Mouse (Mus musculus) bone marrow macrophage, adult 2 months (primary cell): ENCODE measurements around the gene Tmem156. TPM values are rescaled to one million over a fixed set of nuclear protein-coding genes. Genes with fewer than 3 reads are reported as not detected.
A peak's percentile ranks its signal among the peaks of the same experiment; 100 is the strongest.
"Not testable (repeated sequence)": the region's sequence is repeated elsewhere in the genome, so short reads cannot be mapped to it uniquely, and the experiment has no call there.

Experiments used
- H3K27ac ChIP-seq: 2 replicates; pipeline ENCODE4 v1.5.1; 2012; ENCODE audit warnings: low read depth, low read length; ENCODE audit not compliant: insufficient read depth
- H3K4me1 ChIP-seq: 2 replicates; pipeline ENCODE4 v1.6.1; 2012; ENCODE audit warnings: low read length; ENCODE audit not compliant: control insufficient read depth, insufficient read depth
- H3K4me3 ChIP-seq: 2 replicates; pipeline ENCODE4 v1.5.1; 2012; ENCODE audit warnings: mild to moderate bottlenecking, low read length, moderate library complexity; ENCODE audit not compliant: insufficient read depth
- CTCF ChIP-seq: IDR thresholded peaks from 2 replicates; pipeline ENCODE4 v1.5.1; 2012; ENCODE audit warnings: low read depth, mild to moderate bottlenecking, low read length, moderate library complexity
- POLR2A ChIP-seq: IDR thresholded peaks from 2 replicates; pipeline ENCODE4 v1.6.1; 2012; ENCODE audit warnings: mild to moderate bottlenecking, low read depth, low read length, borderline replicate concordance
- polyA plus RNA-seq: library from polyadenylated mRNA; stranded (reverse); fragments of >200 nt; gene quantifications from 2 replicates; pipeline ENCODE4 v1.2.4, GENCODE M21; 2012; ENCODE audit not compliant: missing spikeins, insufficient read depth, insufficient read length

Gene Tmem156
- polyA plus RNA-seq, 1 experiment = 6.1 TPM

DNA sequence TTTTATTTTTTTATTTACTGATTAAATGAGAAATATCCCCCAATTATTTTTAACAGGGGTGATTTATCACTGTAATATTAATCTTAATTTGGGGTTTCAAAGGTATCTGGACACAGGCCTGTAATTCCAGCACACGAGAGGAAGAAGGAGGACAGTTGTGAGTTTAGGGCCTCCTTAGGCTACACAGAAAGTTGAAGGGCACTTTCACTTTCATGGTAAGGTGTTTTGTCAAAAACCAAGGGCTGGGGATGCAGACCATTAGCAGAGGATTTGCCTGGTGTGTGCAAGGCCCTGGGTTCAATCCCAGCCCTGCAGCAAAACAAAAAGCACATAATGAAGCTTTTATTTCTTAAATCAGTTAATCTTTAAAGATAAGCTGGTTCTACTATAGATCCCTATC is 27.6 kb upstream of the Tmem156 start:
- H3K27ac ChIP-seq = peak overlapping the region; percentile 22; the same call in 1 of the 2 replicates
- peaks cover 39% of the 10 kb centered on the region for H3K4me1 ChIP-seq
- H3K4me3 ChIP-seq = no peak overlapping the region
- no peak for TF ChIP-seq POLR2A
- TF ChIP-seq CTCF = no peak

DNA sequence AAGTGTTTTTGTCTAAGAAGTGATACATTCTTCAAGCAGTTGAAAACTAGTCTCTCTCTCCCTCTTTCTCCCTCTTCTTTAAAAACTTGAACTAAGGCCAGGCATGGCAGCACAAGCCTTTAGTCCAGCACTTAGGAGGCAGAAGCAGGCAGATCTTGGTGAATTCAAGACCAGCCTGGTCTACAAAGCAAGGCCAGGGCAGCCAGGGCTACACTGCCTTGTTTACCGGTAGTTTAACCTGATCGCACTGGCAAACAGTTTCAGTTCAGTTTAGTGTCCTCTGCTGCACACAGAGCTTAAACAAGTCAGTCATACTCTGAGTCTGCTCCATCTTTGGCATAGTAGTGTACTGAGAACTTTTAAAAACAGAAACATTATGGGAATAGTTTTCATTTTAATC is 24.9 kb upstream of the Tmem156 start:
- peaks cover 39% of the 10 kb centered on the region for H3K4me1 ChIP-seq
- TF ChIP-seq CTCF (no peak), POLR2A (no peak)
- no peak overlapping the region for H3K4me3 ChIP-seq
- H3K27ac ChIP-seq = peak overlapping the region; percentile 26

DNA sequence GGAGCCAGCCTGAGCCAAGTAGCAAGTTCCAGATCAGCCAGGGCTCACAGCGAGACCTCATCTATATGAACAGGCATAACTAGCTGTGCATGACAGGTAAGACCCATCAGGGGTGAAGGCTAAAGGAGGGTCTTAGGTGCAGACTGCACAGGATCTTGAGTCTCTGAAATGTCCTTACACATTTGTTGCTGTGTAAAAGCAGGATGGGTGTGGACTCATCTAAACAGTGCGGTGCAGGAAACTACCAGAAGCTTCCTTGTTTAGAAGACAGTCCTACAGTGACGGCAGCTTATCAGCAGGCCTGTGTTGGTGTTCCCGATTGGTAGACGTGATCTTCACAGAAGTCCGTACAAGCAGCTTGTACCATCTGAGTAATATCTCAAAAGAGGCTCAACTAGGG is 21.4 kb upstream of the Tmem156 start:
- peaks cover 31% of the 10 kb centered on the region for H3K4me1 ChIP-seq
- TF ChIP-seq CTCF (no peak), POLR2A (no peak)
- H3K27ac ChIP-seq = no peak overlapping the region
- H3K4me3 ChIP-seq = no peak overlapping the region

DNA sequence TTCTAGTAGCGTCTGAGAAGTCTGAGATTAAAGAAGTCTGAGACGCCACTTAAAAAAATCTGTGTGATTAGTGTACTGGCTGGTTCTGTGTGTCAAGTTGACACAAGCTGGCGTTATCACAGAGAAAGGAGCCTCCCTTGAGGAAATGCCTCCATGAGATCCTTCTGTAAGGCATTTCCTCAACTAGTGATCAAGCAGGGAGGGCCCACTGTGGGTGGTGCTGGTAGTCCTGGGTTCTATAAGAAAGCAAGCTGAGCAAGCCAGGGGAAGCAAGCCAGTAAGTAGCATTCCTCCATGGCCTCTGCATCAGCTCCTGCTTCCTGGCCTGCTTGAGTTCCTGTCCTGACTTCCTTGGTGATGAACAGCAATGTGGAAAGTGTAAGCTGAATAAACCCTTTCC is 20.3 kb upstream of the Tmem156 start:
- H3K27ac ChIP-seq, H3K4me3 ChIP-seq: not testable (repeated sequence)
- peaks cover 24% of the 10 kb centered on the region for H3K4me1 ChIP-seq

DNA sequence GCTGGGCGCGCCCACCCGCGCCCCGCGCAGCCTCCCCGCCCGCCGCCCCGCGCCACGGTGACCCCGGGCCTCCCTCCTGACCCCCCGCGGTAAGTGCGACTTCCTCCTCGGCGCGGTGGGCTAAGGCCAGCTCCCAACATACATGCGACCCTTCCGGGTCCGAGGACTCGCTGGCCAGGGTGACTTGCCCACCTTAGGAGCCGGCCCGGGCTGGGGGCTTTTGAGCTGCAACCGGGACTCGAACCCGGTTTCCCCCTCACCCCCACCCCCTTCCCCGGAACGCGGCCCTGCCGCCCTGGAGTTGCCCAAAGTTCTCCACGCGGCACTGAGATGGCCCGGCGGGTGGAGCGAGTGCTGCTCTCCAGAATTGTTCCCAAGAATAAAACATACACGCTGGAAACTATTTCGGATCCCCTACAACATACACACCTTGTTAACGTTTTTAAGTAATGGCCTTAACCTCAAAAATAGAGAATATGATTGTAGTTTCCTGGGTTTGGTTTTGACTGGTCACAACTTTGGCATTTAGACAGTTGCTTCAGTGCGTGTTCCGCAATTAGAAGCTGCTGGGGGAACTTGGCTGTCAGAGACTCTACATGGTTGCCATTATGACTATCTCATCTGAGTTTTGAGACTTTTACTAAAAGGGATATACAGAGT is 16.0 kb upstream of the Tmem156 start:
- H3K4me1 ChIP-seq = peaks cover 16% of the 10 kb centered on the region
- TF ChIP-seq CTCF = no peak
- no peak for TF ChIP-seq POLR2A
- H3K4me3 ChIP-seq = peak overlapping the region; percentile 79
- H3K27ac ChIP-seq = peak overlapping the region; percentile 88

DNA sequence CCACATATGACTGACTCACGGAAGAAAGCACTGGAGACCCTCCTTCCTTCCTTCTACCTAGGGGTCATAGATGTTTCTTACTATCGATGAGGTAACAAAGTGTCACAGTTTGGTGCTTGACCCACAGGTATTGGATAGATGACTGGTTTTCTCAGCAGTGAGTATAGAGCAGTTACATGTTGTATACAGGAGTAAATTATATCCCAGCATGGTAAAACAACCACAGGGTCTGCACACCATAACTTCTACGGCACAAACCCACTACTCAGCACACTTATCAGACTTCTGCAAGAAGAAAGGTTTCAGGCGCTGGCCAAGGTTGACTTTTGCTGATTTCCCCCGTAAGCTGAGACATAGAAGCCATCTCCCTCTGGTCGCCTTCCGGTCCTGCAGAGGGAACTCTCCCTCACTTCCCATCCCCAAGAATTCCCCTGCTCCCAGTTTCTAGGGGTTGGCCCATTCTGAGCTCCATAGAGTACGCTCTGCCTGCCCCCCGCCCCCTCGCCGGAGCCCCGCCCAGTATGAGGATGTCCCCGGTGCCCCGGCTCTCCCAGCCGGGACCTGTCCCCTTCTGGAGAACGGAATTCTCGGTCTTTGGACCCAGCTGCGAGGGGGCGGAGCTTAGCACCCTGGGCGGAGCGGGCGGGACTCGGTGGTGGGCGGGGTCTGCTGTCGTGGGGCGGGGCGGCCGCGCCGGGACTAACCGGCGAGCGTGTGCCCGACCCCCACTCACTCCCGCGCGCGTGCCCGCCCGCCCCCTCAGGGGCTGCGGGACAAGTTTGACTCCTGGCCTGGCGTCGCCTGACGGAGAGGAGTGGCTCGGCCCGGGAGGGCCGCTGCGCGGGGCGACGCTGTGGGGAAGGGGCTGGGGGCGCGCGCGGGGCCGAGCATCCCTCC is 15.2 kb upstream of the Tmem156 start, which contains the start of gene Klhl5:
Gene Klhl5, plus strand, starts transcription at position 664 of the 897 bp plus-strand sequence.
- TF ChIP-seq CTCF (no peak), POLR2A (no peak)
- Histone ChIP-seq H3K27ac (peak within 1 kb of the TSS; percentile 88), H3K4me3 (peak within 1 kb of the TSS; percentile 79), H3K4me1 (peaks cover 22% of the 10 kb centered on the region)

DNA sequence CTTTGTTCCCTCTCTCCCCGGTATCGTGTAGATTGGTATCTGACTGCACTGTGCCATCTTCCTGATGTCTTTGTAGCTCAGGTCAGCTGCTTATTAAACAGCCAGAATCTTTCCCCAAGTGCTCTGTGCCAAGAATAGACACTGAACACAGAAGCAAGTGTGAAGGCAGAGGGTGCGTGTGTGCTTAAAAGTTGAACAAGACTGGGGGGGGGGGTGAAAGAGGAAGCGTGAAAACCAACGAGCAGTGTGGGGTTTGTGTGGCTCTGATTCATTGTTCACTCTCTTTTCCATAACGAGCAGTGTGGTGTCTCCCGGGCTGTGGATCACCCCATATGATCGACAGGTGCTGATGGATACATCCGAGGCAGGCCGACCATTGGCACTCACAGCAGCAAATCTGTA is 10.7 kb upstream of the Tmem156 start:
- H3K4me1 ChIP-seq = peaks cover 22% of the 10 kb centered on the region
- TF ChIP-seq CTCF (no peak), POLR2A (no peak)
- peak overlapping the region; percentile 73 for H3K27ac ChIP-seq
- peak overlapping the region; percentile 22 for H3K4me3 ChIP-seq

DNA sequence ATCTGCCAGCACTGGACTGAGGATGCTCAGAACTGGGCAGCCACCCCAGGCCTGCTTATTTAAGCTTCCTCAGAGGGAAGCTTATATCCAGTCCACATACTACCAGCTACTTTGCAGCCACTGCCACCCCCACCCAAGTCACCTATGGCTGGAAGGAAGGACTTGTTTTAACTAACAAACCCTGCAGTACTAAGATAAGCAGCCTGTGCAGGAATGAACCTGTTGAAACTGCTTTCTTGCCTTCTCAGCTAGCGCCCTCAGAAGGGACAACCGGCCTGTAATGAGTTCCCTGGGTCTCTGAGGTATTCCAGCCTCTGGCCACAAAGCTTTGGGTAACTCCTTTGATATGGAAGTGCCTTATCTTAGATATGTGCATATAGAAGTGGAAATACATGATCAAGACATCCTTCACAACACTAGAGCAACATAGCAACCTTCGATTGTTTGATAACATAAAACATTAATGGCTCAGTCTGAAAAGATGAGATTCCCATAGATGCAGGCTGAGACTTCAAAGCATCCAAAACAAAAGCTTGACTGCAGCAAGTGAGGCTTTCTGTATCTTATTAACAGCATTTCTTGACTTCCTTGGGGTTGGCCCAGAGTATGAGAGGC is 10.2 kb upstream of the Tmem156 start:
- H3K4me1 ChIP-seq = peaks cover 22% of the 10 kb centered on the region
- H3K27ac ChIP-seq = peak overlapping the region; percentile 73
- no peak for TF ChIP-seq CTCF
- TF ChIP-seq POLR2A = no peak
- H3K4me3 ChIP-seq = no peak overlapping the region

DNA sequence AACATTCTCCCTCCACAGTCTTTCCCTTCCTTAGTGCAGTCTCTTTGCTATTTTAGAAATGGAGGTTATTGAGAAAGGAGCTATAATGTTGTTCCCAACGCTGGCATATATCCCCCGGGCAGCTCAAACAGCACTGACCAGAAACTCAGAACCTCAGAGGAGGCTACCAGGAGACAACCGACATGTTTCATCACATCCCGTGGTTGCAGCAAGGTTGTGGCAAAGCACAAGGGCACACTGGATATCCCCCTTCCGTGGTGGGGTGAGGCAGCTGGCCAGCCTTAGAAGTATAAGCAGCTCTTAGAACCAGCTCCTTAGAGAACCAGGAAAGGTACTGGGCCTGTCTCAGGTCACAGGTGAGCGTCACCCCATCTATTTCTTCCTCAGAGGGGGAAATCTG is 9.7 kb upstream of the Tmem156 start:
- no peak overlapping the region for H3K27ac ChIP-seq
- TF ChIP-seq POLR2A (no peak), CTCF (no peak)
- no peak overlapping the region for H3K4me3 ChIP-seq
- H3K4me1 ChIP-seq = peaks cover 22% of the 10 kb centered on the region

DNA sequence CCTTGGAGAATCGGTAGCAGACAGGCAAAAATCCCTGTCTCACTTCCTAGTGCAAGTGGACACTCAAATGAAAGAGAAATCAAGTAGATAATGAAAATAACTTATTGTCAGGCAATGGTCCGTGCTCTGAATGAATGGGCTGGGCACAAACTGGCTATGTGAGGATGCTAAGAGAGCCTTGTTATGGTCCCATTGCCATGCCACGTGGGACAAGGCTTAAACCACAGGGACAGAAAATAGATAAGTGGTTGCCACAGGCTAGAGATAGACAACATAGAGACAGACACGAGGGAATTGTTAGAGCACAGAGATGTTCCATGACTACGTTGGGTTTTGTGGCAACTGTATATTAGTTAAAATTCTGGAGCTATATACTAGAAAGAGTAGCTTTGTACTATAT is 9.3 kb upstream of the Tmem156 start:
- TF ChIP-seq POLR2A = no peak
- TF ChIP-seq CTCF = no peak
- H3K4me1 ChIP-seq = peaks cover 22% of the 10 kb centered on the region
- no peak overlapping the region for H3K27ac ChIP-seq
- H3K4me3 ChIP-seq = no peak overlapping the region
